Mouse (Mus musculus) megakaryocyte, adult 5-6 weeks (primary cell): Measurements from ENCODE around the gene Prrc2b. TPM values are rescaled to one million over a fixed set of nuclear protein-coding genes. Genes with fewer than 3 reads are reported as not detected.

ENCODE experiments used
- ATAC-seq: 2 replicates; pipeline ENCODE4 v1.8.0; 2016; ENCODE audit warnings: mild to moderate bottlenecking, inconsistent platforms; ENCODE audit not compliant: poor library complexity, severe bottlenecking
- total RNA-seq, 2 experiments: library from RNA; stranded (forward) in 1 of 2; stranded (reverse) in 1 of 2; fragments of 153-499, 151-499 nt in 1 of 2; fragments of 221-1000, 200-1000 nt in 1 of 2; gene quantifications; 2 replicates each; pipeline versions ENCODE4 v1.2.3 to v1.2.4; 2015 to 2017

Prrc2b gene
- total RNA-seq, 2 experiments from 2014 or later, result 11.5 to 26.9 TPM

DNA sequence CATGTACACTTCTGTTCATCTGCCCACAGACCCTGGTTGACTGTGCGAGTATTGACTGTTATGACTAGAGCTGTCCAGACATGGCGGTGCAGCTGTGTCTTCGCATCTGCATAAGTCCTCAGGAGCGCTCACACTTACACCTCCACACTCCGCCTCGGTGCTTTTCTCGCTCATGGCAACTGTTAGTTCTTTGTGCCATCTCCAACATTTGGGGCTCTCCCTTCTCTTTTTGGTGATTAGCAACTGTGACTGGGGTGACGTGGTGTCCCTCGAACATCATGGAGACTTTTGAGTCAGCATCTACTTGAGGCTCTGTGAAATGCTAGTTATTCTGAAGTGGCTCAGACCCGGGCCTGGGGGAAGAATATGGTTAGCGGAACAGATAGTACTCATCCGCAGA, 29.2 kb downstream of the Prrc2b start:
- no peak for ATAC-seq

DNA sequence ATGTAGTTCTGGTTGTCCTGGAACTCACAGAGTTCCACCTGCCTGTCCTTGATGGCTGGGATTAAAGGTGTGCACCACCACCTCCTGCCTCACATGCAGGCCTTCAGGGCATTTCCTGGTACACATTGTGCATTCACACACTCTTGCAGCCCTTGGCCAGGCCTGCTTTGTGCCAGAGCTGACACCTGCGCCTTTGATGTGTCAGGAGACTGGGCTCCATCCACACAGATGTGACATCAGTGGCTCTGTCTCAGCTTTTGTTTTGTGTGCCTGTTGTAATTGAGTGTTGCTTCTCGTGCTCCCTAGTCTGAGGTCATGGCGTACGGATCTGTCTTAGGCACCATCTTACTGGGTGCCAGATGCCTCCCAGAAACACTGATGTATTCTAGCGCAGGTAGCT, 30.5 kb downstream of the Prrc2b start:
- ATAC-seq, result no peak

- no peak for ATAC-seq
Observed at GRCm38 (mm10) chr2:32182119-32182518, 31.2 kb downstream of the Prrc2b start.

- no peak for ATAC-seq
Observed at GRCm38 (mm10) chr2:32182676-32183296, 31.9 kb downstream of the Prrc2b start.

- no peak for ATAC-seq
Observed at GRCm38 (mm10) chr2:32187019-32187551, 36.2 kb downstream of the Prrc2b start.

- ATAC-seq, result no peak
Observed at GRCm38 (mm10) chr2:32187649-32188048, 36.8 kb downstream of the Prrc2b start.

DNA sequence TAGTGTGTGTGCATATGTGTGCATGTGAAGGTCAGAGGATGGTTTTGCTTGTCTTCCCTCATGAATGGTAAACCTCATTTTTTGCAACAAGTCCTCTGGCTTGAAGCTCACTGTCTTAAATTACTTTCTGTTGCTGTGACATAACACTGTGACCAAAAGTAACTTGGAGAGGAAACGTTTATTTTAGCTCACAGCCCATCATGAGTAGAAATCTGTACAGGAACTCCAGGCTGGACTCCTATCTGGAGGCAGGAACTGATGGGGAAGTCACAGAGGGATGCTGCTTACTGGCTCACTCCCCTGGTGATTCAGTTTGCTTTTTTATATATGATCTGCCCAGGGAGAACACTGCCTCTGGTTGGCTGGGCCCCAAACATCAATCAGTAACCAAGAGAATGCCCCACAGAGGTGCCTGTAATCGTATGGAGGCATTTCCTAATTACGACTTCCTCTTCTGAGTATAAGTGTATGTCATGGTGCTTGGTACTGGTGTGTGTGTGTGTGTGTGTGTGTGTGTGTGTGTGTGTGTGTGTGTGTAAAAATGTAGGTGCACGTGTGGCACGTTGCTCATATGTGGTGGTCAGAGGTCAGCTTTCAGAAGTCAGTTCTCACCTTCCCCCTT, 38.3 kb downstream of the Prrc2b start:
- ATAC-seq, result peak; percentile 86

DNA sequence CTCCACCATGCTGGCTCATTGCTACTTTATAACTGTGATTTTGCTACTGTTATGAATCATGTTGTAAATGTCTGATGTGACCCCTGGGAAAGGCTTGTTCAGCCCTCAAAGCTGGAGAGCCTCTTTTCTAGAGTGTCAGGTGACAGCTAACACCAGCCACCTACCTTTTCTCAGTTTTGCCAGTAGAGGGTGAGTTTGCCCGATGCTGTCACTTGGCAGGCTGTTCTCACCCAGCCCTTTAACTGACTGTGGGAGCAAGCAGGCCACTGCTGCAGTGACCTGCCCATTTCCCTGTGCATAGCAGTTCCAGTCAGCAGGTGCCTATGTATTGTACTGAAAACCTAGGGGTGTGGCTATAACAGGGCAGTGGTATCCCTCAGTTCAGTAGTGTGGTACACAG, 39.7 kb downstream of the Prrc2b start:
- no peak for ATAC-seq

GRCm38 (mm10) chr2:32191872-32192507, 41.1 kb downstream of the Prrc2b start:
- peak; percentile 55; the same call in 1 of the 2 replicates for ATAC-seq

- no peak for ATAC-seq
Observed at GRCm38 (mm10) chr2:32198977-32199376, 48.1 kb downstream of the Prrc2b start.

DNA sequence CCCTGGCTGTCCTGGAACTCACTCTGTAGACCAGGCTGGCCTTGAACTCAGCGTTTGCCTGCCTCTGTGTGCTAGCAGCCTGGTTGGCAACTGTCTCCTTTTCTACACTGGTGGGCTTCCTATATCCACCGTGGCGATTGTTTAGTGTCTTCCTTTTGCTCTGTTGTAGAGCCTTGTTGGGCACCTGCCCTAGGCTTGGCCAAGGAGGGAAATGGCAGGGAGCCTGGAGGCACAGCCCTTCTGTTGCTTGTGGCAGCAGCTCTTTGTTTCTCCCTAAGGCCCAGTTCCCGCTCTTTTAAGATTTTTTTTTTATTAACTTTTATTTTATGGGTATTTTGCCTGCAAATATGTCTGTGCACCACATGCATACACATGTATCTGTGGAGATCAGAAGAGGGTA, 49.2 kb downstream of the Prrc2b start:
- no peak for ATAC-seq

DNA sequence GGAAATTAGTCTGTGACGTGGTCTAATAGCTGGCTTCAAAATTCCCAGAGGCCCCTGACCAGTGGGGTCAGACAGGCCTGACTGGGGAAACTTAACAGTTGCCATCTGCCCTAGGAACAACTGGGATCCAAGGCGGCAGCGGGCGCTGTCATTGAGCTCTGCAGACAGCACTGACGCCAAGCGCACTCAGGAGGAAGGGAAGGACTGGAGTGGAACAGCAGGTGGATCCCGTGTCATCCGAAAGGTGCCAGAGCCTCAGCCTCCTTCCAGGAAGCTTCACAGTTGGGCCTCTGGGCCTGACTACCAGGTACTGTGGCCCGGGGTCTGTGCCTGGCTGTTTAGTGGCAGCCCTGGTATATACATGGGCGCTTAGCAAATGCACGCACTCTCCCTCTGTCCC, 49.8 kb downstream of the Prrc2b start:
- ATAC-seq, result no peak

DNA sequence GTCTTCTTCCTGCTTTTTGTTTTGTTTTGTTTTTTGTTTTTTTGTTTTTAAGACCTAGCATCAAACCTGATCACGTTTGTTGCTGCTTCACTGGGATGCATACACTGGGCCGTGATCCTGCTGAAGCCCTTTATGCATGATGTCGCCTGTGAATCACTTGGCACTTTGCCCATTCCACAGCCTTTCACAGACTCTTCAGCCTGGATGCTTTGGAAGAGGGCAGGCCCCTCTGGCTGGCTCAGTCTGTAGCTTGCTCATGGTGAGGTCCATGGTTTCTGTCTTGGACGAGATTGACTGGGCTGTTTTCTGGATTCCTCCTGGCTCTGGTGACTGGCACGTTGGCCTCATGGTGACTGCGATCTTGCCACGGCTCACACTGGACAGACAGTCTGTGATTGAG, 50.6 kb downstream of the Prrc2b start:
- ATAC-seq, result no peak

DNA sequence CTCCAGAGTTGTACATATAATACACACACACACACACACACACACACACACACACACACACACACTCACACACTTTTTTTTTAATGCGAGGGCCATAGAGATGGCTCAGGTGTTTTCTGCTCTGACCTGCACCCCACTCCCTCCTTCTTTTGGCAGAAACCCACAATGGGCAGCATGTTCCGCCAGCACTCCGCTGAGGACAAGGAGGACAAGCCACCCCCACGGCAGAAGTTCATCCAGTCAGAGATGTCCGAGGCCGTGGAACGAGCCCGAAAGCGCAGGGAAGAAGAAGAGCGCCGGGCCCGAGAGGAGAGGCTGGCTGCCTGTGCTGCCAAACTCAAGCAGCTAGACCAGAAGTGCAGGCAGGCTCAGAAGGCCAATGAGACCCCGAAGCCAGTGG, 53.0 kb downstream of the Prrc2b start:
- no peak for ATAC-seq

DNA sequence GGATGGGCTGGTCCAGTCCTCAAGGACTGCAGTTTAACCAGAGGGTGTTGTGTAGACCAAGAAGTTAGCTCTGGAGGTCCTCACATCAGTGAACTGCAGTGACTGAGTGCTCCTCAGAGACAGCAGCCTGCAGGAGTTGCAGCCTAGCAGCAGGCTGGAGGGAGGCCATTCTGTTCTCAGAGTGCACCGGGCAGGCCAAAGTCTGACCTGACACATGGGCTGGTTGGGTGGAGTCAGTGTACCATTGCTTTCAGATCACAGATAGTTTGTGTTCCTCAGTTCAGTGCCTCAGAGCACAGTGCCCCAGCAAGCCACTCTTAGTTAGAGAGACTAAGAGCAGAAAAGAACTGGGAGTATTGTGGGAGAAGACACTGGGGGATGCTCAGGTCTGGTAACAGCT, 56.8 kb downstream of the Prrc2b start:
- ATAC-seq, result no peak

DNA sequence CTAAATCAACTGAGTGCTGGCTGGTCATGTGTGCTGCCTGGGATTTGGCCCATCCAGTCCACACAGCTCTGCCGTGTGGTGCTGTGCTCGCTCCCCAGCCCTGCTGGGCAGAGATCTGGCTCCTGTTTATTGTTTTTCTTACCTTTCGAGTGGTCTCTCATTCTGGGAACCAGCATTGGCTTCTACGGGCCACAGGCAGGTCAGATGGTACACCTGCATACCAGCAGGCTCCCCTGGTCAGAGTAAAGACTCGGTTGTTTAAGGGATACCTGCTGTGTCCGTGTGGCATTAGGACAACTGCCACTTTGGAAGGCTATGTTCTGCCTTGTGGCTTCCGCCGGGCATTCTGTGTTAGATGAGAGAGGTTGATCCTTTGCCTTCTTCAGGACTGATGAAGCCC, 60.8 kb downstream of the Prrc2b start:
- ATAC-seq, result no peak

DNA sequence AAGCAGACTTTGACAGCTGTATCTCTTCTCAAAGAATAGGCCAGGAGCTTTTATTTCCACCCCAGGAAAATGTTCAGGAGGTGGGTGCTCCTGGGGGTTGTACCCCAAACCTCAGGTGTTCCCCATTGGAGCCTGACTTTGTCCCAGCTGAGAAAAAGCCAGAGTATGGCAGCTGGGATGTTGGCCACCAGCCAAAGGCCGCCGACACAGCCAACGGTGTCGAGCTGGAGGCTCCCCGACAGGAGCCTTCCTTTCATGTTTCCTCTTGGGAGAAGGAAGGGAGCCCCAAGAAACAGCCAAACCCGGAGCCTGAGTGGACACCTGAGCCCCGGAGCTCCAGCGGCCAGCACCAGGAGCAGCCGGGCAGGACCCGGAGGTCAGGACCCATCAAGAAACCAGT, 62.1 kb downstream of the Prrc2b start:
- ATAC-seq, result no peak

GRCm38 (mm10) chr2:32215576-32215975, 64.7 kb downstream of the Prrc2b start:
- no peak for ATAC-seq

GRCm38 (mm10) chr2:32216506-32216905, 65.6 kb downstream of the Prrc2b start:
- ATAC-seq, result no peak

- ATAC-seq, result no peak
Observed at GRCm38 (mm10) chr2:32217656-32218055, 66.8 kb downstream of the Prrc2b start.

DNA sequence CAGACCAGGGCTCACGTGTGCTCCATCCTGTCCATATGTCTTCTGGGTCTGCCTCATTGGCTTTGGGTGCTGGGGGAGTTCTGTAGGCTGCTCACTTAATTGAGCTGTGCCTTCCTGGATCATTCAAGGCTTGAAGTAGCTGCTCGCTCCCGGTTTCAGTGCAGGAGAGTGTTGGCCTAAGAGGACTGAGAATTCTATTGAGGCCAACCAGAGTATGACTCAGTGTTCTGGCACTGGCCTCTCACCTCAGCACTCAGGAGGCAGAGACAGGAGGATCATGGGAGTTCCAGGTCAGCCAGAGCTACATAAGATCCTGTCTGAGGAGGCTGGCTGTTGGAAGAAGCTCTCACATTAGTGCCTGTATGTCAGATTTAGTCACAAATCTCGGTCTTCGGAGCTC, 67.2 kb downstream of the Prrc2b start:
- no peak for ATAC-seq
